Mouse (Mus musculus) adrenal gland, adult 18-20 months (tissue): ENCODE data around the gene Acot7. TPM values are rescaled to one million over a fixed set of nuclear protein-coding genes. Genes with fewer than 3 reads are reported as not detected.

Experiments
- DNase-seq, 2 experiments: peaks; one replicate each; pipeline ENCODE4 v3.0.0; 2021 to 2022; ENCODE audit warnings: low spot score in 2 of 2
- total RNA-seq, 2 experiments: library from RNA; stranded (reverse); gene quantifications; 1 replicate in 1 of 2; 2 replicates in 1 of 2; pipeline ENCODE4 v1.2.3; 2021

Gene Acot7
- total RNA-seq, 2 experiments from 2014 or later = 45.7 to 54.0 TPM

- DNase-seq = no peak
Observed at GRCm38 (mm10) chr4:152150546-152150945, 27.4 kb upstream of the Acot7 start.

GRCm38 (mm10) chr4:152151451-152151965, 26.4 kb upstream of the Acot7 start:
- DNase-seq = no peak

GRCm38 (mm10) chr4:152151966-152152544, 25.9 kb upstream of the Acot7 start, which contains the start of gene Espn:
TSS of gene Espn (minus strand) at chr4:152152371.
- peak; percentile 47 to 63 for DNase-seq

GRCm38 (mm10) chr4:152153771-152154177, 24.2 kb upstream of the Acot7 start:
- peak; percentile 79 to 85 for DNase-seq

GRCm38 (mm10) chr4:152155019-152155418, 22.9 kb upstream of the Acot7 start:
- no peak for DNase-seq

- no peak for DNase-seq
Observed at GRCm38 (mm10) chr4:152157779-152158584, 20.0 kb upstream of the Acot7 start.

- no peak for DNase-seq
Observed at GRCm38 (mm10) chr4:152158585-152159284, 19.2 kb upstream of the Acot7 start, which contains the start of gene Hes2. TSS of gene Hes2 (plus strand) at chr4:152158867.

GRCm38 (mm10) chr4:152159285-152159678, 18.7 kb upstream of the Acot7 start:
- DNase-seq = no peak

- DNase-seq = no peak
Observed at GRCm38 (mm10) chr4:152160748-152161147, 17.2 kb upstream of the Acot7 start.

- no peak for DNase-seq
Observed at GRCm38 (mm10) chr4:152161601-152162000, 16.3 kb upstream of the Acot7 start.

GRCm38 (mm10) chr4:152162748-152163147, 15.2 kb upstream of the Acot7 start:
- DNase-seq = no peak

GRCm38 (mm10) chr4:152165036-152165931, 12.7 kb upstream of the Acot7 start:
- DNase-seq = peak; percentile 71 to 84

GRCm38 (mm10) chr4:152168052-152168451, 9.9 kb upstream of the Acot7 start:
- no peak for DNase-seq

- DNase-seq = no peak
Observed at GRCm38 (mm10) chr4:152169103-152169502, 8.8 kb upstream of the Acot7 start.

GRCm38 (mm10) chr4:152170286-152170685, 7.6 kb upstream of the Acot7 start:
- DNase-seq = no peak

GRCm38 (mm10) chr4:152171543-152171942, 6.4 kb upstream of the Acot7 start:
- no peak for DNase-seq

GRCm38 (mm10) chr4:152173041-152173440, 4.9 kb upstream of the Acot7 start:
- DNase-seq = peak; percentile 85 to 86

GRCm38 (mm10) chr4:152173956-152174355, 4.0 kb upstream of the Acot7 start:
- no peak for DNase-seq

GRCm38 (mm10) chr4:152176638-152177037, 1.3 kb upstream of the Acot7 start:
- no peak for DNase-seq

GRCm38 (mm10) chr4:152177174-152177536, 779 bp upstream of the Acot7 start:
- no peak for DNase-seq
